Mouse (Mus musculus): ENCODE measurements around the gene Sfxn5. TPM values are rescaled to one million over a fixed set of nuclear protein-coding genes. Genes with fewer than 3 reads are reported as not detected.

Gene Sfxn5
- total and polyA plus RNA-seq, 3 experiments, result 1.8 to 3.0 TPM; not detected in 1

DNA sequence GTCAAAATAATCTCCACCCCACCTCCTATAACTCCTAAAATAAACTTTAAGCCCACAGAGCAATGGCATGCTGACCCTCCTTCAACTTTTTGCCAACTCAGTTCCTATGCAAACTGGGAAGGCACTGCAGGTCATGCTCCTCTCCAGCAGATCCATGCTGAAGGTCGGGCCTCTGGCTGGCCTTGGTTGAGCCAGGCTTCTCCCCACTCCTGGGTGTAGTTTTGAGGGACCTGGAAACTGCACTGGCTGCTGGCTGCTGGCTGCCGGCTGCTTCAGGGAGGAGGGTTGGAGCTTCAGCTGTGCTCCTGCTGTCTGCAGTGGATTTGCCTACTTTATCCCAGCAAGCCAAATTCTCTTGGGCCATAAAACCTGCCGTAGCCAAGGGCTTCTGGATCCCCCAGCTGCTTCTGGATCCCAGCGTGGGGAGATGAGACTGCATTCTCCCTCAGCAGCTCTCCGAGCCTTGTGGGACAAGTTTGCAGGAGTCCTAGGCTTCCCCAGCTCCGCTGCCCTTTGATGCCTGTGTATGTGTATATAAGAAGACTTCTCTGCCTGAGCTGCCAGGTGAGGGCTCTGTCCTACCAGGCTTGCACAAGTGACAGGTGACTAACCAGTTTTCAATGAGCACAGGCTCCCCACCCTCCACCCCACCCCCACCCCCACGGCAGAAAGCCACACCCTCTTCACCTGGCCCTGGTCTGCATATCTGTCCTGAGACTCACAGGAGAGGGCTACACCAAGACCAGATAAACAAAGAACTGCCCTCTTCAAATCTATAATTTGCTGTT, 100.2 kb downstream of the Sfxn5 start:
- Histone ChIP-seq H3K79me2 (ENCODE audit: control insufficient read depth, insufficient read depth, low read length, poor library complexity) (no peaks in the 10 kb centered on the region), H3K36me3 (ENCODE audit: control insufficient read depth in 1 of 2, insufficient read depth in 2 of 2, low read length in 2 of 2) (no peaks in the 10 kb centered on the region), H3K9ac (ENCODE audit: control insufficient read depth, low read depth, low read length, poor library complexity, severe bottlenecking) (no peak overlapping the region), H3K9me3 (replicated peaks; ENCODE audit: insufficient read depth, low read length) (no peaks in the 10 kb centered on the region), H3K4me1 (ENCODE audit: control insufficient read depth in 1 of 2, insufficient read depth in 2 of 2, low read length in 2 of 2) (no peaks in the 10 kb centered on the region), H3K27ac (ENCODE audit: control insufficient read depth, low read depth, low read length) (no peak overlapping the region), H3K4me3 (ENCODE audit: control insufficient read depth in 1 of 2, insufficient read depth in 1 of 2, low read depth in 2 of 2, low read length in 2 of 2) (no peak overlapping the region), H3K27me3 (ENCODE audit: control insufficient read depth in 1 of 2, insufficient read depth in 2 of 2, low read length in 2 of 2) (no peaks in the 10 kb centered on the region)
- no peak for DNase-seq (ENCODE audit: low read depth, low spot score)
- TF ChIP-seq MAX (IDR thresholded peaks at IDR 0.05; ENCODE audit: low read length) (no peak), MYC (IDR thresholded peaks at IDR 0.05; ENCODE audit: low read depth, low read length) (no peak), NELFE (IDR thresholded peaks at IDR 0.05; ENCODE audit: low read depth, low read length) (no peak), SIN3A (IDR thresholded peaks at IDR 0.05; ENCODE audit: low read length) (no peak), CHD2 (IDR thresholded peaks at IDR 0.05; ENCODE audit: low read length) (no peak), ZKSCAN1 (IDR thresholded peaks at IDR 0.05; ENCODE audit: low read depth, low read length) (no peak), ELF1 (IDR thresholded peaks at IDR 0.05; ENCODE audit: low read depth, low read length) (no peak), MAZ (IDR thresholded peaks at IDR 0.05; ENCODE audit: low read depth, low read length) (no peak), MXI1 (IDR thresholded peaks at IDR 0.05; ENCODE audit: low read depth, low read length) (no peak), GATA1 (IDR thresholded peaks at IDR 0.05; ENCODE audit: low read depth, low read length) (no peak), NRF1 (IDR thresholded peaks at IDR 0.05; ENCODE audit: insufficient read depth, low read depth, low read length, poor library complexity, severe bottlenecking) (no peak), ZNF384 (IDR thresholded peaks at IDR 0.05; ENCODE audit: low read depth, low read length) (no peak), POLR2AphosphoS2 (IDR thresholded peaks at IDR 0.05; ENCODE audit: low read length) (no peak), JUND (IDR thresholded peaks at IDR 0.05; ENCODE audit: low read depth, low read length) (no peak), EP300 (IDR thresholded peaks at IDR 0.05; ENCODE audit: low read depth in 1 of 2, low read length in 2 of 2) (no peak), POLR2A (IDR thresholded peaks at IDR 0.05; ENCODE audit: control insufficient read depth in 1 of 2, insufficient read depth in 1 of 2, low read depth in 1 of 2, low read length in 2 of 2, poor library complexity in 1 of 2) (no peak), MYB (IDR thresholded peaks at IDR 0.05; ENCODE audit: low read depth, low read length) (no peak), GABPA (IDR thresholded peaks at IDR 0.05; ENCODE audit: low read depth, low read length) (no peak), ZC3H11A (IDR thresholded peaks at IDR 0.05; ENCODE audit: low read depth, low read length) (no peak)

DNA sequence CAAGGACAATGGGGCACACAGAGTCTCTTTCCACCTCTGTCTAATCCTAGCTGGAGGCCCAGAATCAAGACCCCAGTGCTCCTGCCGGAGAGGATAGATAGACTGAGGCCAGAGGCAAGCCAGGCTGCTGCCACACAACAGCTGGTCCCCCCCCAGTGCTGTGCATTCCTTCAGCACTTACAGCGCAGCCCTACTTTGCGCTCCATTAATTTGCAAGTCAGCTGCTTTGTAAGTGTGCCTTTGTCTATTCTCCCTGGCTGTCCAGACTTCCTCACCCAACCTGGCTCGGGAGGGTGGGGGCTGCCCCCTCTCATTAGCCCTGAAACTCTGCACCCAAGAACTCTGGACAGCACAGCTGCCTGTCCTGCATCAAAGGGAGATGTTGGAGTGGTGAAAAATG, 101.2 kb downstream of the Sfxn5 start:
- no peak overlapping the region for H3K9ac ChIP-seq (ENCODE audit: control insufficient read depth, low read depth, low read length, poor library complexity, severe bottlenecking)
- H3K9me3 ChIP-seq (replicated peaks; ENCODE audit: insufficient read depth, low read length), result no peaks in the 10 kb centered on the region
- H3K4me3 ChIP-seq (ENCODE audit: control insufficient read depth in 1 of 2, insufficient read depth in 1 of 2, low read depth in 2 of 2, low read length in 2 of 2), result no peak overlapping the region
- no peaks in the 10 kb centered on the region for H3K79me2 ChIP-seq (ENCODE audit: control insufficient read depth, insufficient read depth, low read length, poor library complexity)
- no peak overlapping the region for H3K27ac ChIP-seq (ENCODE audit: control insufficient read depth, low read depth, low read length)
- TF ChIP-seq UBTF (IDR thresholded peaks at IDR 0.05; ENCODE audit: borderline replicate concordance, insufficient read depth, low read depth, low read length) (no peak), ZKSCAN1 (IDR thresholded peaks at IDR 0.05; ENCODE audit: low read depth, low read length) (no peak)
- no peaks in the 10 kb centered on the region for H3K27me3 ChIP-seq (ENCODE audit: control insufficient read depth in 1 of 2, insufficient read depth in 2 of 2, low read length in 2 of 2)
- H3K4me1 ChIP-seq (ENCODE audit: control insufficient read depth in 1 of 2, insufficient read depth in 2 of 2, low read length in 2 of 2), result no peaks in the 10 kb centered on the region
- DNase-seq (ENCODE audit: low read depth, low spot score), result no peak
- no peaks in the 10 kb centered on the region for H3K36me3 ChIP-seq (ENCODE audit: control insufficient read depth in 1 of 2, insufficient read depth in 2 of 2, low read length in 2 of 2)
